9 mouse cellular contexts compared by ENCODE assay signal in the genomic region with DNA sequence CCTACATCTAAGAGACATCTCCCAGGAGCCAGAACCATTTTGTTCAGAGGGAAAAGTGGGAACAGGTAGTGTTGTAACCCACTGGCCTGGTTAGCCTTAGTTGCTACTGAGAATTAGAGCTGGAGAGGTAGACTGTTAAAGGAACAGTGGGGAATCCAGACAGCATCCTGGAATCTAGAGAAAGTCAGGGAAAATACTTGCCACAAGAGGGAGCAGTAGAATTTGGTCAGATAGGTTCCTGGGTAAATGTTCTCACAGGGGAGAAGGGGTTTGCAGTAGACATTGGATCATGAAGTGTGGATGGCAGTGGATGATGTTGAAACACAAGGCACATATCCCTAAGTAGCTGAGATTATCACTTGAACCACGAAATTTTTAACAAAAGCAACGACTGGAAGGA.
DNase-seq lines count a peak whose midpoint lies in the region; ATAC-seq and TF ChIP-seq lines count a peak whose summit lies in the region.
"Had no signal": no experiment of that assay in that cellular context is flagged by ENCODE, and none has a peak within 500 bp of the region (broad histone marks: within the 10 kb centered on the region; RNA-seq: fewer than 3 reads in every experiment).

No protein-coding gene starts in this region.

- intact Hi-C loops in left cerebral cortex, adult 2 months (cut with DNase I): loop anchor here (2.0 to 10.0 kb wide), 5 partner anchors 72 to 1288 kb away; partner anchors contain the start of gene Slc8a1
- intact Hi-C loops in left cerebral cortex, postnatal 4 days (cut with DNase I): loop anchor here (10.0 kb wide), 2 partner anchors 472 to 1188 kb away; no protein-coding TSS in a partner anchor

- no peak for DNase-seq in frontal cortex, postnatal 10 days (ENCODE audit: low spot score in 2 of 2)
- no peak for DNase-seq in left cerebral cortex, adult 2 months (ENCODE audit: extremely low spot score in 1 of 2, low spot score in 2 of 2)
- DNase-seq in left cerebral cortex, postnatal 4 days: no peak
- peak; percentile 73 for DNase-seq in embryo, embryonic 10.5 days (ENCODE audit: low spot score)
- no peak for DNase-seq in urinary bladder, postnatal 25 days (ENCODE audit: low spot score)
- no peak for DNase-seq in urinary bladder, postnatal 4 days (ENCODE audit: low spot score in 2 of 2)
- DNase-seq: liver, embryonic 13.5 days had no signal

- no peaks in the 10 kb centered on the region for H3K36me3 ChIP-seq in midbrain, embryonic 16.5 days (ENCODE audit: control insufficient read depth, insufficient read depth, low read length)
- H3K36me3 ChIP-seq: liver, embryonic 13.5 days had no signal

- peaks cover 2% of the 10 kb centered on the region; the same call in 1 of the 2 replicates for H3K27me3 ChIP-seq in midbrain, embryonic 16.5 days (ENCODE audit: control insufficient read depth, insufficient read depth, low read depth, low read length)

- ATAC-seq in frontal cortex, adult (ENCODE audit: low TSS enrichment): peak; percentile 50
- ATAC-seq in midbrain, embryonic 16.5 days: no peak

- peak overlapping the region; percentile 78; the same call in 1 of the 2 replicates for H3K4me2 ChIP-seq in midbrain, embryonic 16.5 days (ENCODE audit: low read length)
- H3K4me2 ChIP-seq: liver, embryonic 13.5 days had no signal

- no peaks in the 10 kb centered on the region for H3K9me3 ChIP-seq in midbrain, embryonic 16.5 days (replicated peaks; ENCODE audit: control insufficient read depth, low read length, poor library complexity, severe bottlenecking)
- H3K9me3 ChIP-seq: liver, embryonic 13.5 days had no signal

- WGBS in midbrain, embryonic 16.5 days: 38% methylated on average over 2 of the region's 2 CpGs

- H3K4me1 ChIP-seq in midbrain, embryonic 16.5 days (ENCODE audit: control insufficient read depth, insufficient read depth, low read length): peaks cover 24% of the 10 kb centered on the region

- H3K27ac ChIP-seq in left cerebral cortex, adult 2 months: no peak overlapping the region; the same call in 1 of the 2 replicates
- H3K27ac ChIP-seq in midbrain, embryonic 16.5 days (ENCODE audit: low read length): no peak overlapping the region
- H3K27ac ChIP-seq: liver, embryonic 13.5 days had no signal

- H3K9ac ChIP-seq in midbrain, embryonic 16.5 days (ENCODE audit: low read depth, low read length): no peak overlapping the region
- H3K9ac ChIP-seq: liver, embryonic 13.5 days had no signal

- H3K4me3 ChIP-seq in left cerebral cortex, adult 2 months: peak overlapping the region; percentile 43; the same call in 1 of the 2 replicates
- no peak overlapping the region for H3K4me3 ChIP-seq in midbrain, embryonic 16.5 days (ENCODE audit: low read depth, low read length)
- H3K4me3 ChIP-seq: liver, embryonic 13.5 days had no signal

- TF ChIP-seq CTCF in left cerebral cortex, adult 2 months (IDR thresholded peaks at IDR 0.05): peak; percentile 73
